Mouse (Mus musculus): ENCODE measurements around the gene Myh14. TPM values are rescaled to one million over a fixed set of nuclear protein-coding genes. Genes with fewer than 3 reads are reported as not detected.

The Myh14 gene
- polyA plus RNA-seq, 1 experiment from 2014 or later, result 1.1 TPM

Other genes with a start within 250 kb of the Myh14 start
- gene Lrrc4b, start 241.8 kb downstream of the Myh14 start, polyA plus RNA-seq (2016; fragmentation: Nextera tagmentation; extraction: Ambion mirVana), result 2.4 and 3.5 TPM in 2 replicates
- gene Aspdh, start 205.5 kb downstream of the Myh14 start, polyA plus RNA-seq (2016; fragmentation: Nextera tagmentation; extraction: Ambion mirVana), result 0.99 and 2.0 TPM in 2 replicates
- 71.6 and 76.8 TPM in 2 replicates for gene Josd2, start 202.9 kb downstream of the Myh14 start, polyA plus RNA-seq (2016; fragmentation: Nextera tagmentation; extraction: Ambion mirVana)
- gene Emc10, start 174.3 kb downstream of the Myh14 start, polyA plus RNA-seq (2016; fragmentation: Nextera tagmentation; extraction: Ambion mirVana), result 104 and 108 TPM in 2 replicates
- 20.5 and 27.6 TPM in 2 replicates for gene Fam71e1, start 174.3 kb downstream of the Myh14 start, polyA plus RNA-seq (2016; fragmentation: Nextera tagmentation; extraction: Ambion mirVana)
- gene Mybpc2, start 146.2 kb downstream of the Myh14 start, polyA plus RNA-seq (2016; fragmentation: Nextera tagmentation; extraction: Ambion mirVana), result 0.05 and 0.20 TPM in 2 replicates
- not detected in 2 replicates for gene Spib, start 138.8 kb downstream of the Myh14 start, polyA plus RNA-seq (2016; fragmentation: Nextera tagmentation; extraction: Ambion mirVana)
- 168 and 179 TPM in 2 replicates for gene Pold1, start 122.0 kb downstream of the Myh14 start, polyA plus RNA-seq (2016; fragmentation: Nextera tagmentation; extraction: Ambion mirVana)
- gene Nr1h2, start 116.9 kb downstream of the Myh14 start, polyA plus RNA-seq (2016; fragmentation: Nextera tagmentation; extraction: Ambion mirVana), result 82.8 and 84.2 TPM in 2 replicates
- 0.36 and 0.42 TPM in 2 replicates for gene Napsa, start 98.5 kb downstream of the Myh14 start, polyA plus RNA-seq (2016; fragmentation: Nextera tagmentation; extraction: Ambion mirVana)
- gene Kcnc3, start 80.2 kb downstream of the Myh14 start, polyA plus RNA-seq (2016; fragmentation: Nextera tagmentation; extraction: Ambion mirVana), result 1.1 and 1.2 TPM in 2 replicates
- not detected in 2 replicates for gene Izumo2, start 37.9 kb upstream of the Myh14 start, polyA plus RNA-seq (2016; fragmentation: Nextera tagmentation; extraction: Ambion mirVana)
- gene Vrk3, start 77.6 kb upstream of the Myh14 start, polyA plus RNA-seq (2016; fragmentation: Nextera tagmentation; extraction: Ambion mirVana), result 44.7 and 49.5 TPM in 2 replicates
- 3.2 and 3.6 TPM in 2 replicates for gene Zfp473, start 80.2 kb upstream of the Myh14 start, polyA plus RNA-seq (2016; fragmentation: Nextera tagmentation; extraction: Ambion mirVana)
- 154 and 162 TPM in 2 replicates for gene Nup62, start 145.2 kb upstream of the Myh14 start, polyA plus RNA-seq (2016; fragmentation: Nextera tagmentation; extraction: Ambion mirVana)
- gene Il4i1, start 145.5 kb upstream of the Myh14 start, polyA plus RNA-seq (2016; fragmentation: Nextera tagmentation; extraction: Ambion mirVana), result 1.2 and 1.8 TPM in 2 replicates
- gene Atf5, start 145.8 kb upstream of the Myh14 start, polyA plus RNA-seq (2016; fragmentation: Nextera tagmentation; extraction: Ambion mirVana), result 4.6 and 4.7 TPM in 2 replicates
- gene Akt1s1, start 178.1 kb upstream of the Myh14 start, polyA plus RNA-seq (2016; fragmentation: Nextera tagmentation; extraction: Ambion mirVana), result 89.5 and 98.1 TPM in 2 replicates
- 77.8 and 89.4 TPM in 2 replicates for gene Tbc1d17, start 178.2 kb upstream of the Myh14 start, polyA plus RNA-seq (2016; fragmentation: Nextera tagmentation; extraction: Ambion mirVana)
- gene Pnkp, start 186.3 kb upstream of the Myh14 start, polyA plus RNA-seq (2016; fragmentation: Nextera tagmentation; extraction: Ambion mirVana), result 38.1 and 38.4 TPM in 2 replicates
- 478 and 516 TPM in 2 replicates for gene Ptov1, start 198.9 kb upstream of the Myh14 start, polyA plus RNA-seq (2016; fragmentation: Nextera tagmentation; extraction: Ambion mirVana)
- gene Med25, start 221.9 kb upstream of the Myh14 start, polyA plus RNA-seq (2016; fragmentation: Nextera tagmentation; extraction: Ambion mirVana), result 213 and 220 TPM in 2 replicates
- gene Fuz, start 225.2 kb upstream of the Myh14 start, polyA plus RNA-seq (2016; fragmentation: Nextera tagmentation; extraction: Ambion mirVana), result 26.9 and 30.6 TPM in 2 replicates